Mouse (Mus musculus) bone marrow, adult 2 months (tissue): ENCODE data around the gene Il17ra.

ENCODE experiments used
- CTCF ChIP-seq: fragments of 200-500 bp; IDR thresholded peaks from 2 replicates; pipeline ENCODE4 v1.5.1; 2011; ENCODE audit warnings: low read length, control low read depth; ENCODE audit not compliant: control insufficient read depth, insufficient read depth
- POLR2A ChIP-seq: fragments of 200-500 bp; IDR thresholded peaks from 2 replicates; pipeline ENCODE4 v1.6.1; 2011; ENCODE audit warnings: low read depth, mild to moderate bottlenecking, control low read depth, low read length, borderline replicate concordance; ENCODE audit not compliant: control insufficient read depth

- TF ChIP-seq CTCF (no peak), POLR2A (no peak)
Observed at GRCm38 (mm10) chr6:120438161-120438560, 24.9 kb upstream of the Il17ra start.
